Mouse (Mus musculus) kidney, adult 2 months (tissue): ENCODE results near the gene Spink4.
"Not testable (repeated sequence)": the region's sequence is repeated elsewhere in the genome, so short reads cannot be mapped to it uniquely, and the experiment has no call there.

Source experiments
- CTCF ChIP-seq: fragments of 200-500 bp; conservative IDR thresholded peaks from 2 replicates; pipeline ENCODE4 v1.5.1; 2011; ENCODE audit warnings: low read depth, mild to moderate bottlenecking, control low read depth, low read length, moderate library complexity, mixed read lengths; ENCODE audit not compliant: insufficient read depth, insufficient read length
- POLR2A ChIP-seq: fragments of 200-500 bp; IDR thresholded peaks from one replicate; pipeline ENCODE4 v1.6.1; 2011; ENCODE audit warnings: low read depth, low read length, control low read depth

DNA sequence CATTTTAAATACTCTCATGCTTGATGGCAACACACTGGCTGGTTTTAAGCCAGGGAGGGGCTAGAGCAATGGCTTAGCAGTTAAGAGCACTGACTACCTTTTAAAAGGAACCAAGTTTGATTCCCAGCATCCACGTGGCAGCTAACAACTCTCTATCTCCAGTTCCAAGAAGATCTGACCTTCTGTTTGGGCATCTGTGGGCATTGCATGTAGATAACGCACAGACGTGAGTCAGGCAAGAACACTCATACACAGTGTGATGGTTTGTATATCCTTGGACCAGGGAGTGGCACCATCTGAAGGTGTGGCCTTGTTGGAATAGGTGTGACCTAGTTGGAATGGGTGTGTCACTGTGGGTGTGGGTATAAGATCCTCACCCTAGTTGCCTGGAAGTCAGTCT lies 14.5 kb downstream of the Spink4 start:
- not testable (repeated sequence) for TF ChIP-seq CTCF, POLR2A
